Mouse (Mus musculus): ENCODE results near the gene Tmem69.

The Tmem69 gene

GRCm38 (mm10) chr4:116555413-116556300 is at the start of gene Tmem69:
TSS of gene Tmem69 (minus strand) at chr4:116555936.
- DNase-seq, result peak; percentile 74 to 82

- peak; percentile 93 for DNase-seq
Measured at GRCm38 (mm10) chr4:116596978-116597881, 41.5 kb upstream of the Tmem69 start.

GRCm38 (mm10) chr4:116596379-116596778 is 40.6 kb upstream of the Tmem69 start, which contains the start of gene Ccdc17:
TSS of gene Ccdc17 (plus strand) at chr4:116596654.
- DNase-seq, result peak; percentile 13 to 20

GRCm38 (mm10) chr4:116595793-116596192 is 40.1 kb upstream of the Tmem69 start:
- DNase-seq, result no peak

- no peak for DNase-seq
Measured at GRCm38 (mm10) chr4:116558151-116558882, 2.6 kb upstream of the Tmem69 start.

GRCm38 (mm10) chr4:116557306-116558121 is 1.8 kb upstream of the Tmem69 start, which contains the start of gene Gpbp1l1:
TSS of gene Gpbp1l1 (plus strand) at chr4:116557658.
- peak; percentile 94 to 98 for DNase-seq

GRCm38 (mm10) chr4:116556561-116557305 is 997 bp upstream of the Tmem69 start:
- peak; percentile 93 to 94 for DNase-seq

- no peak for DNase-seq
Measured at GRCm38 (mm10) chr4:116553035-116553434, 2.7 kb downstream of the Tmem69 start.

GRCm38 (mm10) chr4:116550432-116550831 is 5.3 kb downstream of the Tmem69 start:
- DNase-seq, result no peak

- DNase-seq, result no peak
Measured at GRCm38 (mm10) chr4:116537737-116538136, 18.0 kb downstream of the Tmem69 start.

- no peak for DNase-seq
Measured at GRCm38 (mm10) chr4:116536351-116536750, 19.4 kb downstream of the Tmem69 start.

GRCm38 (mm10) chr4:116531109-116531508 is 24.6 kb downstream of the Tmem69 start:
- DNase-seq, result no peak

GRCm38 (mm10) chr4:116507425-116508218 is 48.1 kb downstream of the Tmem69 start, which contains the start of gene Ipp:
TSS of gene Ipp (plus strand) at chr4:116507549.
- peak; percentile 97 for DNase-seq

- DNase-seq, result peak in 1 of 2 experiments; percentile 11
Measured at GRCm38 (mm10) chr4:116506886-116507424, 48.8 kb downstream of the Tmem69 start.
